Mouse (Mus musculus): ENCODE measurements around the gene Trim25. TPM values are rescaled to one million over a fixed set of nuclear protein-coding genes. Genes with fewer than 3 reads are reported as not detected.
A peak's percentile ranks its signal among the peaks of the same experiment; 100 is the strongest.

The Trim25 gene
- polyA plus RNA-seq, 1 experiment: 3.7 TPM

DNA sequence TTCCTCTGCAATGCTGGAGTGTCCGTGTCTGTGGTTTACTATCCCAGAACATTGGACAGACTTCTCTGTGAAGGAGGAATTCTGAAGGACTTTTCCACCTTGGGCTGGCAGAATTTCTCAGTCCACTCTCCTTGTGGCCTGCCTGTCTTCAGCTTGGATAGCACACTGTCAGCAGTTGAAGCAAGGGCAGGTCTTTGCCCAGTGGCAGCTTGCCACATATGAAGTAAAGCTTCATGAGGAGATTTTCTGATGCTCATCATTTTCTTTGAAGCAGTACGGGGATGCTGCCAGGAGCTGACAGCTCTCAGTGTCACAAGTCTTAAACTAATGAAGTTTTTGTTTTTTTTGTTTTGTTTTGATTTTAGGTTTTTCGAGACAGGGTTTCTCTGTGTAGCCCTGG lies 40.3 kb upstream of the Trim25 start:
- TF ChIP-seq POLR2A (IDR thresholded peaks at IDR 0.05; ENCODE audit: extremely low read depth, insufficient read depth, low read length): no peak
- Histone ChIP-seq H3K4me3 (ENCODE audit: insufficient read depth, low read length) (no peak overlapping the region), H3K27ac (ENCODE audit: insufficient read depth, low read length) (no peak overlapping the region), H3K4me1 (ENCODE audit: control insufficient read depth, insufficient read depth, low read length) (no peaks in the 10 kb centered on the region)

DNA sequence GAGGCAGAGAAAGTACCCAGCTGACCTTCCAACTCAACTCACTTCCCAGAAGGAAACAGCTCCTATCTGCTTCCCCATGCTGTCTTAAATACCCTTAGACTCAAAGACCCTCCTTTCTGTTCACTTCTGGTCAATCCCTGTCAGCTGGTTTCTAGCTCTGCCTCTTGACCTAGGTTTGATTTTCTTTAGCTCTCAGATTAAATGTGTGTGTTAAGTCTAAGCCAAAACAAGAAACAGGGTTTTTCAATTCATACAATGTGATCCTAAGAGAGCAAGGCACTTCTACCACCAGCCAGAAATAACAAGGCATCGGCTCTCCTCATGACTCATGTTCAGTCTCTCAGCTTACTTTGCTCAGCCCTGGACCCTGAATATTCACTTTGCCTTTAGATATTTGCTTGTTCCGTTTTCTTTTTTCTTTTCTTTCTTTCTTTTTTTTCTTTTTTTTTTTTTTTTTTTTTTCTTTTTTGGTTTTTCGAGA lies 32.3 kb upstream of the Trim25 start, which contains the start of gene Elobl:
Elobl (minus strand) TSS at position 51 of the 481 bp plus-strand sequence.
- no peaks in the 10 kb centered on the region for H3K4me1 ChIP-seq (ENCODE audit: control insufficient read depth, insufficient read depth, low read length)
- TF ChIP-seq CTCF (IDR thresholded peaks at IDR 0.05; ENCODE audit: extremely low read depth, insufficient read depth, low read length): no peak
- no peak for TF ChIP-seq POLR2A (IDR thresholded peaks at IDR 0.05; ENCODE audit: extremely low read depth, insufficient read depth, low read length)

DNA sequence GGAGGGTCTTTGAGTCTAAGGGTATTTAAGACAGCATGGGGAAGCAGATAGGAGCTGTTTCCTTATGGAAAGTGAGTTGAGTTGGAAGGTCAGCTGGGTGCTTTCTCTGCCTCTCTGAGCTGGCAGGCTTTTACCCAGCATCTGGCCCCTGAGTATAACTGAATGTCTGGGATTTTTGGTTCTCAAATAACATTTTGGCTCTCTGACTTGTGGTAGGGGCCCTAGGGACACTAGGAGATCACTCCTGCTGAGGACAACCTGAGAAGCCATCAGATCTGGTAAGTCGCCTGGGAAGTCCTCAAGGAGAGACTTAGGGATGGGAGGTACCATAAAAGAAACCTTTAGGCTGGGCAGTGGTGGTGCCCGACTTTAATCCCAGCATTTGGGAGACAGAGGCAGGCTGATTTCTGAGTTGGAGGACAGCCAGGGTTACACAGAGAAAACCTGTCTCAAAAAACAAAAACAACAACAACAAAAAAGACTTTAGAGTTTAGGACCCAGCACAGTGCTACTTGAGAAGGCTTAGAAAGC lies 28.9 kb upstream of the Trim25 start, which contains the start of gene Coil:
Coil (plus strand) TSS at position 51 of the 531 bp plus-strand sequence.
- peaks cover 2% of the 10 kb centered on the region; the same call in 1 of the 2 replicates for H3K4me1 ChIP-seq (ENCODE audit: control insufficient read depth, insufficient read depth, low read length)
- no peak within 1 kb of the TSS for H3K4me3 ChIP-seq (ENCODE audit: insufficient read depth, low read length)
- H3K27ac ChIP-seq (ENCODE audit: insufficient read depth, low read length): no peak within 1 kb of the TSS
- no peak for TF ChIP-seq POLR2A (IDR thresholded peaks at IDR 0.05; ENCODE audit: extremely low read depth, insufficient read depth, low read length)
- no peak for TF ChIP-seq CTCF (IDR thresholded peaks at IDR 0.05; ENCODE audit: extremely low read depth, insufficient read depth, low read length)

More for the DNA sequence above, 32.3 kb upstream of the Trim25 start, which contains the start of gene Elobl:
- no peak within 1 kb of the TSS for H3K27ac ChIP-seq (ENCODE audit: insufficient read depth, low read length)
- H3K4me3 ChIP-seq (ENCODE audit: insufficient read depth, low read length): no peak within 1 kb of the TSS

DNA sequence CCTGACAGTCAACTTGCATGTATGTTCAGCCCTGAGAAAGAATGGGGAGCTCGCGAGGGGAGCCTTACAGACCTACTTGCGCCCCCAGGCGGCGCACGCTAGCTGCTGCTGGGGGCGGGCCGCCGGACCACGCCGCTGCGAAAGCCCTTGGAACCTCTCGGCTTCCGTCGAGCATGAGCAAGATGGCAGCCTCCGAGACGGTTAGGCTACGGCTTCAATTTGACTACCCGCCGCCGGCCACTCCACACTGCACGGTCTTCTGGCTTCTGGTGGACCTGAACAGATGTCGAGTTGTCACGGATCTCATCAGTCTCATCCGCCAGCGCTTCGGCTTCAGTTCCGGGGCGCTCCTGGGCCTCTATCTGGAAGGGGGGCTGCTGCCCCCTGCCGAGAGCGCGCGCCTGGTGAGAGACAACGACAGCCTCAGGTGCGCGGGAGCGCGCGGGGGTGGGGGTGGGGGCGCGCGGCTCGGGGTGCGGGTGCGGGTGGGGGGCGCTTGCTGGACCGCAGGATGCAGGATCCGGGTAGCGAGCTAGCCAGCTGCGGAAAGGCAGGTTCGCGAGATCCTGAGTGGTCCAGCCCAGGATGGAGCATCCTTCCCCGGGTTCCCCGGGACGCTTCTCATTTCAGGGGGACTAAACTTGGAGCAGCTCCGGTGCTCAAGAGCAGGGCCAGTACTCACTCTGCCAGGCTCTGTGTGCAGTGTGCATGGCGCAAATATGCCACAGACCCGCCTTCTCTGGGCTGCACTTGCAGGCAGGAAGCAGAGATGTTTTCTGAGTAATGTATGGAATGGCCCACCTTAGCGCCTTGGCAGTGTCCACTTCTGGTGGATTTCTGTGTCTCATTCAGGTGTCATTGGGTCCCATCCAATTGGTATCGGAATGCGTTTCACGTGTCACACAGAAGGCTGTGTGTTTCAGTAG lies 25.1 kb upstream of the Trim25 start:
- TF ChIP-seq CTCF (IDR thresholded peaks at IDR 0.05; ENCODE audit: extremely low read depth, insufficient read depth, low read length) (peak; percentile 69), POLR2A (IDR thresholded peaks at IDR 0.05; ENCODE audit: extremely low read depth, insufficient read depth, low read length) (peak; percentile 56)
- H3K4me1 ChIP-seq (ENCODE audit: control insufficient read depth, insufficient read depth, low read length): peaks cover 2% of the 10 kb centered on the region; the same call in 1 of the 2 replicates
- peak overlapping the region; percentile 61 for H3K4me3 ChIP-seq (ENCODE audit: insufficient read depth, low read length)
- H3K27ac ChIP-seq (ENCODE audit: insufficient read depth, low read length): peak overlapping the region; percentile 93

DNA sequence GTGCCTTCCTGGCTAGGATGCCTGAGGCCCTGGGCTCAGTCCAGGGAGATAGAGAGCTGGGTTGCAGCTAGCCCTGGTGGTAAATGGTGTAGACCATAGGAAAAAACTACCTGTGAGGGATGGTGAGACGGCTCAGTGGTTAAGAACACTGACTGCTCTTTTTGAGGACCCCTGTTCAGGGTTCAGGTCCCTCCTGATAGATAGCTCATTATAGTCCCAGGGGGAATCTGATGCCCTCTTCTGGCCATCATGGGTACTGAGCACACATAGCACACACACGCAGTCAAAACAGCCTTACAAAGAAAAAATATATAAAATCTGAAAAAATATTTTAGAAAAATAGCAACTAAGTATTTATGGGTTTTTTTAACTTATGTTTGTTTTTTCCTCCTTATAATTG lies 22.9 kb upstream of the Trim25 start:
- Histone ChIP-seq H3K4me1 (ENCODE audit: control insufficient read depth, insufficient read depth, low read length) (peaks cover 2% of the 10 kb centered on the region; the same call in 1 of the 2 replicates), H3K27ac (ENCODE audit: insufficient read depth, low read length) (no peak overlapping the region), H3K4me3 (ENCODE audit: insufficient read depth, low read length) (no peak overlapping the region)
- TF ChIP-seq POLR2A (IDR thresholded peaks at IDR 0.05; ENCODE audit: extremely low read depth, insufficient read depth, low read length): no peak
- TF ChIP-seq CTCF (IDR thresholded peaks at IDR 0.05; ENCODE audit: extremely low read depth, insufficient read depth, low read length): peak; percentile 23; the same call in 1 of the 2 replicates

DNA sequence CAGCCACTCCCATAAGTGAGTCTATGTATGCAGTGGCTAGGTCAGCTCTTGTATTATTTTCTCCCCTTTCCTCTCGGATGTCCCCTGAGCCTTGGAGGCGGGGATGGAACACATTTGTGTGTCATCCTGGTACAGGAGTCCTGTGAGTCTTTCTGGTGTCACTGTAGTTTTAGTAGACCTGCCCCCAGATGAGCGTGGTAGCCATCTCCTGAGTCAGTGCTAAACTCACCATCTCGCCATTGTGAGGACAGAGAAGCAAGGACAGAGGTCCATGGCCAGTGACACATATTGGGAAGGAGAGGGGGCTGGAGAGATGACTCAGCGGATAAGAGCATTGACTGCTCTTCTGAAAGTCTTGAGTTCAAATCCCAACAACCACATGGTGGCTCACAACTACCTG lies 22.0 kb upstream of the Trim25 start:
- no peak for TF ChIP-seq CTCF (IDR thresholded peaks at IDR 0.05; ENCODE audit: extremely low read depth, insufficient read depth, low read length)
- no peak for TF ChIP-seq POLR2A (IDR thresholded peaks at IDR 0.05; ENCODE audit: extremely low read depth, insufficient read depth, low read length)
- H3K4me1 ChIP-seq (ENCODE audit: control insufficient read depth, insufficient read depth, low read length): peaks cover 2% of the 10 kb centered on the region; the same call in 1 of the 2 replicates
- no peak overlapping the region for H3K4me3 ChIP-seq (ENCODE audit: insufficient read depth, low read length)
- no peak overlapping the region for H3K27ac ChIP-seq (ENCODE audit: insufficient read depth, low read length)

DNA sequence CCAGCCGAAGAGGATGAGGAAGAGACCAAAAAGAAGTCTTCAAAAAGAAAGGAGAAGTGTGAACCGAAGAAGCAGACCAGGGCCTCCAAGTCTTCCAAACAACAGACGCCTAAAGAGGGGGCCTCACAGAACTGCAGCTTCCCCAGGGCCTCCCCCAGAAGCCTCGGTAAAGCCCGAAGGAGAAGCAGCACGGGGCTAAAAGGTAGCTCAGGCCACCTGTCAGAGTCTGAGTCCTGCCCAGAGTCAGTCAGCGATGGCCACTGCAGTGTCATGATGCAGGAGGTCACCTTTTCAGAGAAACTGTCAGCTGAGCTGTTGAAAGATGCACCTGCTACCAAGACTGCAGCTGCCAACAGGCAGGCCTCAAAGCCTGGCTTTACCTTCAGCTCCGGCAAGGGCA lies 17.8 kb upstream of the Trim25 start:
- H3K4me3 ChIP-seq (ENCODE audit: insufficient read depth, low read length): no peak overlapping the region
- H3K27ac ChIP-seq (ENCODE audit: insufficient read depth, low read length): no peak overlapping the region
- TF ChIP-seq POLR2A (IDR thresholded peaks at IDR 0.05; ENCODE audit: extremely low read depth, insufficient read depth, low read length): no peak
- TF ChIP-seq CTCF (IDR thresholded peaks at IDR 0.05; ENCODE audit: extremely low read depth, insufficient read depth, low read length): no peak
- no peaks in the 10 kb centered on the region for H3K4me1 ChIP-seq (ENCODE audit: control insufficient read depth, insufficient read depth, low read length)

DNA sequence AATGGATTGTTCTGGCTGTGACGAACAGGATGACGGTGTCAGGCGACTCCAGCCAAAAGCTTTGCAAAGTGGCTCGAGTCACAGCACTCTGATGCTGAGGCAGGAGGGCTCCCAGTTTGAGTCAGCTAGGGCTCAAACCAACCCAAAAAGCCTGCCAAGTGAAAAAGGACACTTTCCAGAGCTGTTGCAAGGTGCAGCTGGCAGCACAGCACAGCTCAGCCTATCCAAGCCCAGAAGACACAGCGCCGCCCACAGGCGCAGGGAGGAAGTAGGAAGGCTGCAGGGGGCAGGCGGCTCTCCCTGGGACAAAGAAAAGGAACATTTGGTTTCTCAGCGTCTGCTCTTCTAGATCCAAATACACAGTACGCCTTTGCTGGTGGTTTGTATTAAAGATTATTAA lies 12.6 kb upstream of the Trim25 start:
- H3K27ac ChIP-seq (ENCODE audit: insufficient read depth, low read length): no peak overlapping the region
- H3K4me3 ChIP-seq (ENCODE audit: insufficient read depth, low read length): no peak overlapping the region
- TF ChIP-seq CTCF (IDR thresholded peaks at IDR 0.05; ENCODE audit: extremely low read depth, insufficient read depth, low read length) (0 out of 2 replicates have a peak, but pooled peaks have one; percentile 12), POLR2A (IDR thresholded peaks at IDR 0.05; ENCODE audit: extremely low read depth, insufficient read depth, low read length) (no peak)
- no peaks in the 10 kb centered on the region for H3K4me1 ChIP-seq (ENCODE audit: control insufficient read depth, insufficient read depth, low read length)

DNA sequence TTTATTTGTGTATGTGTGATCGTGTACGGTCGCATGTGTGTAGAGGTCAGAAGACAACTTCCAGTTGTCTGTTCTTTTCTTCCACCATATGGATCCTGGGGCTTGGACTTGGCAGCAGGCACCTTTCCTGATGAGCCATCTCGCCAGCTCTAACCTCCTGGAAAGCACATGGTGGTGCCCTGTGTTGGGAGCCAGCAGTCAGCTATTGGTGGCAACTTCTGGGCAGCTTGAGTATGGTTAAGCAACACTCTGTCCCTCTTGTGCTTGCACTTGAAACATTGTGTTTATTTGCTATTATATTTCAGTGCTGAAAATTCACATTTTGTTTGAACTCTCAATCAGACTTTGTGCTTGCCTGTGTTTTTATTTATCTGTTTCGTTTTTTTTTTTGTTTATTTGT lies 10.2 kb upstream of the Trim25 start:
- Histone ChIP-seq H3K4me3 (ENCODE audit: insufficient read depth, low read length) (no peak overlapping the region), H3K4me1 (ENCODE audit: control insufficient read depth, insufficient read depth, low read length) (no peaks in the 10 kb centered on the region), H3K27ac (ENCODE audit: insufficient read depth, low read length) (no peak overlapping the region)
- TF ChIP-seq CTCF (IDR thresholded peaks at IDR 0.05; ENCODE audit: extremely low read depth, insufficient read depth, low read length): no peak
- TF ChIP-seq POLR2A (IDR thresholded peaks at IDR 0.05; ENCODE audit: extremely low read depth, insufficient read depth, low read length): no peak
